Mouse (Mus musculus) heart, adult 2 months (tissue): ENCODE measurements around the gene Fcrlb. TPM values are rescaled to one million over a fixed set of nuclear protein-coding genes. Genes with fewer than 3 reads are reported as not detected.
A peak's percentile ranks its signal among the peaks of the same experiment; 100 is the strongest.

Source experiments
- DNase-seq, 2 experiments: peaks; one replicate each; pipeline ENCODE4 v3.0.0; 2021
- H3K27ac ChIP-seq: fragments of 200-600 bp; 2 replicates; pipeline ENCODE4 v1.8.1; 2022
- H3K27me3 ChIP-seq: fragments of 200-500 bp; 2 replicates; pipeline ENCODE4 v1.6.1; 2012; ENCODE audit warnings: mild to moderate bottlenecking, low read length, inconsistent platforms, mixed read lengths; ENCODE audit not compliant: control insufficient read depth, insufficient read depth
- H3K36me3 ChIP-seq: fragments of 200-500 bp; 2 replicates; pipeline ENCODE4 v1.6.1; 2012; ENCODE audit warnings: low read length, inconsistent platforms; ENCODE audit not compliant: control insufficient read depth, insufficient read depth
- H3K4me1 ChIP-seq: fragments of 200-500 bp; 2 replicates; pipeline ENCODE4 v1.6.1; 2011; ENCODE audit warnings: low read length; ENCODE audit not compliant: control insufficient read depth, insufficient read depth
- H3K4me3 ChIP-seq: fragments of 200-600 bp; 2 replicates; pipeline ENCODE4 v1.8.1; 2022
- H3K79me2 ChIP-seq: fragments of 200-500 bp; replicated peaks from 2 replicates; pipeline ENCODE4 v1.6.1; 2012; ENCODE audit warnings: mild to moderate bottlenecking, inconsistent platforms, low read length, moderate library complexity, mixed read lengths; ENCODE audit not compliant: control insufficient read depth, insufficient read depth
- H3K9ac ChIP-seq: fragments of 200-500 bp; 2 replicates; pipeline ENCODE4 v1.6.1; 2012; ENCODE audit warnings: low read depth, mild to moderate bottlenecking, control low read depth, inconsistent platforms, low read length, mixed read lengths
- CTCF ChIP-seq: fragments of 200-600 bp; IDR thresholded peaks from 2 replicates; pipeline ENCODE4 v1.8.1; 2022; ENCODE audit warnings: antibody characterized with exemption, mild to moderate bottlenecking, moderate library complexity
- EP300 ChIP-seq: fragments of 200-500 bp; IDR thresholded peaks from 2 replicates; pipeline ENCODE4 v1.6.1; 2011; ENCODE audit warnings: low read depth, low read length, control low read depth; ENCODE audit not compliant: insufficient read depth
- POLR2A ChIP-seq: fragments of 200-500 bp; IDR thresholded peaks from 2 replicates; pipeline ENCODE4 v1.6.1; 2011; ENCODE audit warnings: mild to moderate bottlenecking, low read depth, low read length, control low read depth; ENCODE audit not compliant: insufficient read depth
- WGBS: fragments of 180-500 bp; shearing (Covaris S2); methylation state at CpG from one replicate; pipeline ENCODE4 v1.1.7; 2018; 5-methylcytosine and 5-hydroxymethylcytosine counted together
- intact Hi-C: fragments of 180-260 bp; cut with DNase I; formaldehyde crosslinking; loops from one replicate; pipeline ENCODE4 v1.15.1; 2025
- polyA plus RNA-seq: library from polyadenylated mRNA; depleted of rRNA; stranded (reverse); fragments of >200 nt; gene quantifications from 2 replicates; pipeline ENCODE4 v1.2.3, GENCODE M21; 2012
- total RNA-seq, 2 experiments: library from RNA; stranded (reverse); gene quantifications; 2 replicates each; pipeline ENCODE4 v1.2.3; 2021

Gene Fcrlb
- total and polyA plus RNA-seq, 3 experiments: not detected

DNA sequence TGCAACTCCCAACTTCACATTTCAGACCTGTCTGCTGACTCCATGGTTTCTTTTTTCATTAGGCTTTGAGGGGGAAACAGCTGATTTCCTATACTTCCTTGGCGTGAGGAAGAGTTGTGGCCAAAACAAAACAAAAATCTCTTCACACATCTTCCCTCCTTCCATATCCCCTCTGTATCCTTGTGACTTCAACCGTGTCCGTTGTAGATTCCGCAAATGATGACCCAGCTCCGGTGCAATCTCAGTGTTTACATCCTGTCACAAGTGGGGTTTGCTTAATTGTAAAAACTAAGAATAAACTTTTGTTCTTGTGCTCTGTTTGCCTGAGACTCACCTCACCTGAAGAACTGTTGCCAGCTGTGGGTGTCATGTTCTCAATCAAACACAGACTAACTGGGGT, 9.3 kb downstream of the Fcrlb start:
- Histone ChIP-seq H3K36me3 (no peaks in the 10 kb centered on the region), H3K4me3 (no peak overlapping the region), H3K4me1 (no peaks in the 10 kb centered on the region; the same call in none of the 2 replicates), H3K27ac (no peak overlapping the region), H3K27me3 (peaks cover 10% of the 10 kb centered on the region), H3K79me2 (no peaks in the 10 kb centered on the region), H3K9ac (no peak overlapping the region)
- TF ChIP-seq POLR2A (no peak), EP300 (no peak), CTCF (no peak)
- 37% methylated on average over 5 of the region's 5 CpGs for WGBS
- DNase-seq: no peak
- intact Hi-C loops: no loop called here

DNA sequence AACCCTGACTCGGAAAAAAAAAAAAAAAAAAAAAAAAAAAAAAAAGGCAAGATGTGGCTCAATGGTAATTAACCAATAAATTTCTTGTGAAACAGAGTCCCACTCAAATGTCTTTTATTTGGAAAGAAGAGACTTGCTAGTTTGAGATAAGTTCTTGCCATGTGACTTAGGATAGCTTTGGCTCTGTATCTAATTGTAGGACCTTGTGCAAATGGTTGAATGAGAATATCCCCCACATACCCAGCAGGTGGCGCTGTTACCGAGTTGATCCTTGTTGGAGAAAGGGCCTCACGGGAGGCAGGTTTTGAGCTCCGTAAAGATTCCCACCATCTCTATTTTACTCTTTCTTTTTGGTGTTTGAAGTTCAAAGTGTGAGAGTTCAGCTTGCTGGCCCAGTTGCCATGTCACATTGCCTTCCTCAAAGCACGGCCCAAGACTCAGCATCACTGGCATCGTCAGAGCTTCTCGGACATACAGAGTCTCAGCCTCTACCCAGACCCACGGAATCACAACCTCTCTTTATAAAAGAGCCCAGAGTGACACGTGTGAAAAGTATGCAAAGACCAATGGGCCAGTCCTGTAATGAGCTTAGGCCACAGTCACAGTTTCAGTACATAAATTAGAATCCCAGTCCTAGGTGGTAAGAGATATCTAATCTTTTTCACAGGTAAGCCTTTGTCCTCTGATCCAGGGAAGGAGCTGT, 11.1 kb downstream of the Fcrlb start:
- WGBS: 33% methylated on average over 10 of the region's 10 CpGs
- Histone ChIP-seq H3K9ac (no peak overlapping the region), H3K36me3 (no peaks in the 10 kb centered on the region), H3K4me1 (no peaks in the 10 kb centered on the region; the same call in 1 of the 2 replicates), H3K4me3 (no peak overlapping the region), H3K27me3 (0 out of 2 replicates have a peak, but pooled peaks cover 1% of the 10 kb centered on the region), H3K79me2 (no peaks in the 10 kb centered on the region), H3K27ac (no peak overlapping the region)
- peak; percentile 82 to 84 for DNase-seq
- peak; percentile 86 for TF ChIP-seq CTCF
- no peak for TF ChIP-seq EP300
- intact Hi-C loops: loop anchor here (1.0 kb wide), 2 partner anchors 91 to 95 kb away; no protein-coding TSS in a partner anchor

DNA sequence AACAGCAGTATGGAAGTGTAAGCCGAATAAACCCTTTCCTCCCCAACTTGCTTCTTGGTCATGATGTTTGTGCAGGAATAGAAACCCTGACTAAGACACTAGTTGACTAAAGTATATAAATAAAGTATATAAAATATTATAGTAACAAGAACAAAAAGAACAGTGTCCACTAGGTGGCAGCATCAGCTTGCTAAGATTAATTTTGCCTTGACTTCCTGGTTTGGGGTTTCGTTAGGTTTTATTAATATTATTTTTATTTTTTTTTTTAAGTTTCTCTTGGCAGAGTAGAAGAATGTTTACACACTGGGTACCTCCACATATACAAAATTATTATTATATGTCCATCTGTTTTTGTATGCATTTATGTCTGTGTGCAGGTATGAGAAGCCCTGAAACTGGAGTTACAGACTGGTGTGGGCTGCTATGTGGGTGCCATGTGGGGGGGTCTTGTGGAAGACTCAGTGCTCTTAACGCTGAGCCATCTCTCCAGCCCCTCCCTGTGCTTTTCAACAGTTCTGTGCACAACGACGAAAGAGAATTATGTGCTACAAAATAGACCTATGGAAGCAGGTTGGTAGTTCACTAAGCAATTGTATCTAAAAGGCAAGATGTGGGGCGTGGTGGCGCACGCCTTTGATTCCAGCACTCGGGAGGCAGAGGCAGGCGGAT, 11.8 kb downstream of the Fcrlb start:
- Histone ChIP-seq H3K4me1 (no peaks in the 10 kb centered on the region; the same call in 1 of the 2 replicates), H3K79me2 (no peaks in the 10 kb centered on the region), H3K27ac (no peak overlapping the region), H3K9ac (no peak overlapping the region), H3K27me3 (0 out of 2 replicates have a peak, but pooled peaks cover 1% of the 10 kb centered on the region), H3K4me3 (peak overlapping the region; percentile 19; the same call in 1 of the 2 replicates), H3K36me3 (no peaks in the 10 kb centered on the region)
- 18% methylated on average over 10 of the region's 10 CpGs for WGBS
- intact Hi-C loops: loop anchor here (1.0 kb wide), 2 partner anchors 91 to 95 kb away; no protein-coding TSS in a partner anchor
- TF ChIP-seq CTCF (peak; percentile 79), EP300 (no peak), POLR2A (no peak)
- DNase-seq: peak in 1 of 2 experiments; percentile 29

DNA sequence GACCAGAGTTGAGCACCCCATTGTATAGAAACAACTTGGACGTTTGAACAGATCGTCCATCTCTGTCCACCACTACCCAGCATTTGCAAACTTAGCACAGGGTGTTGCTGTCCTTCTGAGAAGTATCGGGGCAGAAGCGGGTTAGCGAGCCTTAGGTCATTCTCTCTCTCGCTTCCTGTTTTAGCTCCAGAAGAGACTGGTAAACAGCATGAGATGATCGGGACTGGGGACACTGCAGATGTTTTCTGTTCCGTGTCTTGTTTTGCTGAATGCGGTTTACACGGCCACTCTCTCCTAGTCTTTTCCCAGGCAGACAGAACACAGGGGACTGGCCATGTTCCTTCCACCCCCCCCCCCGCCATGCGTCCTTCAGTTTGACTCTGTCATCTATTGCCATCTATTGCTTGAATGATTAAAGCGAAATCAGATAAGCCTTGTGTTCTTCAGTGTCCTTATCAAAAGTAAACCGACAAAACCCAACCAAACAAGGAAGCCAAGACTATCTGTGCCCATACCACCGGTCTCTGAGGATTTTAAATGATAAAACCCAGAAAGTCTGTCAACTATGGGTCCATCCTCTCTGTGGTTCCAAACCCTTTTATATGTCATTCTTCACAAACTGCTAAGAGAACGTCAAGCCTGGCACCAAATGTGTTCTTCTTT, 14.2 kb downstream of the Fcrlb start:
- no peaks in the 10 kb centered on the region; the same call in 1 of the 2 replicates for H3K4me1 ChIP-seq
- no peak overlapping the region for H3K9ac ChIP-seq
- WGBS: 52% methylated on average over 16 of the region's 16 CpGs
- 0 out of 2 replicates have a peak, but pooled peaks cover 1% of the 10 kb centered on the region for H3K27me3 ChIP-seq
- intact Hi-C loops: no loop called here
- no peak overlapping the region for H3K27ac ChIP-seq
- no peaks in the 10 kb centered on the region for H3K79me2 ChIP-seq
- TF ChIP-seq CTCF (no peak), POLR2A (no peak), EP300 (no peak)
- H3K4me3 ChIP-seq: no peak overlapping the region
- peak in 1 of 2 experiments; percentile 31 for DNase-seq
- H3K36me3 ChIP-seq: no peaks in the 10 kb centered on the region

DNA sequence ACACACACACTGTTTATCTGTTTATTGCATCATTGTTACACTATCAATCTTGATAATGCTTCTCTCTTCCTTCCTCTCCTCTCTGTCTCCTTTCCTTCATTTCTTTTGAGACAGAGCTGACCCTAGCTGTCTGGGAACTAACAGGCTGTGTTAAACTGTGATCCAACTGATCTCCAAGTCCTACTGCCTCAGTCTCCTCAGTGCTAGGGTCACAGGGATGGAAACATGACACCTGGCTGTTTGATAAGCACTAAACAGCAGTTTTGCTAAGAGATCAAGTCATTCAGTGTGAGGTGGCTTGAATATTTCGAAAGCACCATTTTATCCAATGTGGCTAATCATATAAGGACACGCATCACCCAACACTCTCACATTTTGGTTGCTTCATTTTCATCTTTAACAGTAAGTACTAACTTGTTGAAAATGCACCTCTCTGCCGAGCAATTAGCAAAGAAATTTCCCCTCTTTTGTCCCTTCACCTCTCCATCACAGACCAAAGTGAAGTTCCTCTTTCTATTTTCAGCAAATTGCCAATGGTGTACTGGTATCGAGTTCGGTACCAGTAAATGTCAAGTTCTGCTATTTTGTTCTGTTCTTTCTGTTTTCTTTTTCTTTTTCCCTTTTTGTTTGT, 16.0 kb downstream of the Fcrlb start:
- no peak for TF ChIP-seq EP300
- no peak for TF ChIP-seq CTCF
- TF ChIP-seq POLR2A: no peak

More for the DNA sequence above, 16.0 kb downstream of the Fcrlb start:
- no peak for DNase-seq
- no peaks in the 10 kb centered on the region for H3K36me3 ChIP-seq
- H3K4me1 ChIP-seq: no peaks in the 10 kb centered on the region; the same call in 1 of the 2 replicates
- 71% methylated on average over 5 of the region's 5 CpGs for WGBS
- H3K27me3 ChIP-seq: 0 out of 2 replicates have a peak, but pooled peaks cover 1% of the 10 kb centered on the region
- no peak overlapping the region for H3K4me3 ChIP-seq
- H3K9ac ChIP-seq: no peak overlapping the region
- no peaks in the 10 kb centered on the region for H3K79me2 ChIP-seq
- H3K27ac ChIP-seq: no peak overlapping the region
- intact Hi-C loops: no loop called here
